Mouse (Mus musculus) olfactory bulb, adult 2 months (tissue): ENCODE measurements around the gene Serpina12. TPM values are rescaled to one million over a fixed set of nuclear protein-coding genes. Genes with fewer than 3 reads are reported as not detected.

ENCODE experiments used
- H3K27ac ChIP-seq: fragments of 200-500 bp; 2 replicates; pipeline ENCODE4 v1.5.1; 2012; ENCODE audit warnings: low read depth, low read length; ENCODE audit not compliant: insufficient read depth
- H3K4me1 ChIP-seq: fragments of 200-500 bp; 2 replicates; pipeline ENCODE4 v1.6.1; 2012; ENCODE audit warnings: low read length; ENCODE audit not compliant: control insufficient read depth, insufficient read depth
- H3K4me3 ChIP-seq: fragments of 200-500 bp; 2 replicates; pipeline ENCODE4 v1.5.1; 2012; ENCODE audit warnings: mild to moderate bottlenecking, low read depth, low read length, moderate library complexity; ENCODE audit not compliant: insufficient read depth
- CTCF ChIP-seq: fragments of 200-500 bp; IDR thresholded peaks from 2 replicates; pipeline ENCODE4 v1.5.1; 2012; ENCODE audit warnings: low read depth, mild to moderate bottlenecking, low read length, moderate library complexity; ENCODE audit not compliant: insufficient read depth
- POLR2A ChIP-seq: fragments of 200-500 bp; IDR thresholded peaks from 2 replicates; pipeline ENCODE4 v1.6.1; 2012; ENCODE audit warnings: mild to moderate bottlenecking, low read depth, low read length, moderate library complexity; ENCODE audit not compliant: insufficient read depth
- WGBS: fragments of 180-500 bp; shearing (Covaris S2); methylation state at CpG from one replicate; pipeline ENCODE4 v1.1.7; 2018; 5-methylcytosine and 5-hydroxymethylcytosine counted together
- polyA plus RNA-seq: library from polyadenylated mRNA; stranded (reverse); fragments of >200 nt; gene quantifications from 2 replicates; pipeline ENCODE4 v1.2.4, GENCODE M21; 2012; ENCODE audit warnings: low replicate concordance; ENCODE audit not compliant: missing spikeins, insufficient read depth, insufficient read length

Serpina12 gene
- polyA plus RNA-seq, 1 experiment: not detected

GRCm38 (mm10) chr12:104061862-104062261, 17.6 kb upstream of the Serpina12 start:
- Histone ChIP-seq H3K4me3 (no peak overlapping the region), H3K27ac (no peak overlapping the region), H3K4me1 (peaks cover 15% of the 10 kb centered on the region)
- WGBS: 64% methylated on average over 2 of the region's 2 CpGs
- TF ChIP-seq POLR2A (no peak), CTCF (no peak)

- WGBS: 47% methylated on average over 6 of the region's 6 CpGs
These were observed 15.9 kb upstream of the Serpina12 start for GRCm38 (mm10) chr12:104060126-104060525.

GRCm38 (mm10) chr12:104057531-104057930, 13.3 kb upstream of the Serpina12 start:
- no peak for TF ChIP-seq POLR2A
- no peak for TF ChIP-seq CTCF
- Histone ChIP-seq H3K4me3 (no peak overlapping the region), H3K27ac (no peak overlapping the region), H3K4me1 (peaks cover 8% of the 10 kb centered on the region; the same call in 1 of the 2 replicates)
- 86% methylated on average over 7 of the region's 7 CpGs for WGBS

More at GRCm38 (mm10) chr12:104060126-104060525, 15.9 kb upstream of the Serpina12 start:
- no peak for TF ChIP-seq CTCF
- TF ChIP-seq POLR2A: no peak
- Histone ChIP-seq H3K27ac (no peak overlapping the region), H3K4me3 (no peak overlapping the region), H3K4me1 (peaks cover 12% of the 10 kb centered on the region)

GRCm38 (mm10) chr12:104057050-104057449, 12.8 kb upstream of the Serpina12 start:
- Histone ChIP-seq H3K27ac (no peak overlapping the region), H3K4me3 (no peak overlapping the region), H3K4me1 (peaks cover 8% of the 10 kb centered on the region; the same call in 1 of the 2 replicates)
- 37% methylated on average over 4 of the region's 4 CpGs for WGBS
- no peak for TF ChIP-seq CTCF
- TF ChIP-seq POLR2A: no peak

DNA sequence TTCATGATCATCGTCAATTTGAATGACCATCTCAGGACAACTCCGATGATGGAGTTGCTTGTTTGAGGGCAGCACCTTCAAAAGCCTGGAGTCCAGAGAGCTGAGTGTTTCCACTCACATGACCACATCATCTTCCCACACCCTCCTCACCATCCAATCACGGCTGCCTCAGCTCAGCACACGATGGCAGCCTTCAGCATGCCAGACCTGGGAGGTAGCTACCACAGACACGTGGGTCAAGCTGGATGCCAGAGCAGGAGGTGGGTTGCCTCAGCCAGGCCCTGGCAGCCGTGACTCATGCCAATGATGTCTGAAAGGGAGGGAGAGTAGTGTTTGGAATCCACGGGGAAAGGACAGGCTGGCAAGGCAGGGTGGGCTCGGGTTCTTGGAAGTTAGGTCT, 11.5 kb upstream of the Serpina12 start:
- WGBS: 76% methylated on average over 8 of the region's 8 CpGs
- Histone ChIP-seq H3K27ac (no peak overlapping the region), H3K4me3 (no peak overlapping the region)

GRCm38 (mm10) chr12:104053995-104054394, 9.8 kb upstream of the Serpina12 start:
- WGBS: 30% methylated on average over 1 of the region's 1 CpGs
- H3K4me1 ChIP-seq: no peaks in the 10 kb centered on the region; the same call in 1 of the 2 replicates
- H3K27ac ChIP-seq: no peak overlapping the region
- TF ChIP-seq CTCF: no peak
- no peak for TF ChIP-seq POLR2A
- H3K4me3 ChIP-seq: no peak overlapping the region

More for the DNA sequence above, 11.5 kb upstream of the Serpina12 start:
- peaks cover 8% of the 10 kb centered on the region; the same call in 1 of the 2 replicates for H3K4me1 ChIP-seq
- TF ChIP-seq CTCF (no peak), POLR2A (no peak)

- Histone ChIP-seq H3K27ac (no peak overlapping the region), H3K4me3 (no peak overlapping the region), H3K4me1 (peaks cover 6% of the 10 kb centered on the region; the same call in 1 of the 2 replicates)
- TF ChIP-seq POLR2A: no peak
- no peak for TF ChIP-seq CTCF
- 88% methylated on average over 8 of the region's 8 CpGs for WGBS
These were observed 1.5 kb upstream of the Serpina12 start for GRCm38 (mm10) chr12:104045713-104046112.

- Histone ChIP-seq H3K27ac (no peak overlapping the region), H3K4me1 (peaks cover 6% of the 10 kb centered on the region; the same call in 1 of the 2 replicates), H3K4me3 (no peak overlapping the region)
- TF ChIP-seq CTCF (no peak), POLR2A (no peak)
- WGBS: 93% methylated on average over 2 of the region's 2 CpGs
These were observed 1.5 kb downstream of the Serpina12 start for GRCm38 (mm10) chr12:104042753-104043152.

- H3K4me3 ChIP-seq: no peak overlapping the region
- H3K4me1 ChIP-seq: peaks cover 6% of the 10 kb centered on the region; the same call in 1 of the 2 replicates
- H3K27ac ChIP-seq: no peak overlapping the region
- 57% methylated on average over 6 of the region's 6 CpGs for WGBS
- no peak for TF ChIP-seq POLR2A
- TF ChIP-seq CTCF: no peak
These were observed 2.8 kb downstream of the Serpina12 start for GRCm38 (mm10) chr12:104041401-104041800.
